Mouse (Mus musculus) heart, adult 2 months (tissue): Measurements from ENCODE around the gene Il1rn. TPM values are rescaled to one million over a fixed set of nuclear protein-coding genes. Genes with fewer than 3 reads are reported as not detected.

ENCODE experiments used
- DNase-seq, 2 experiments: peaks; one replicate each; pipeline ENCODE4 v3.0.0; 2021
- H3K27ac ChIP-seq: fragments of 200-600 bp; 2 replicates; pipeline ENCODE4 v1.8.1; 2022
- H3K27me3 ChIP-seq: fragments of 200-500 bp; 2 replicates; pipeline ENCODE4 v1.6.1; 2012; ENCODE audit warnings: mild to moderate bottlenecking, low read length, inconsistent platforms, mixed read lengths; ENCODE audit not compliant: control insufficient read depth, insufficient read depth
- H3K36me3 ChIP-seq: fragments of 200-500 bp; 2 replicates; pipeline ENCODE4 v1.6.1; 2012; ENCODE audit warnings: low read length, inconsistent platforms; ENCODE audit not compliant: control insufficient read depth, insufficient read depth
- H3K4me1 ChIP-seq: fragments of 200-500 bp; 2 replicates; pipeline ENCODE4 v1.6.1; 2011; ENCODE audit warnings: low read length; ENCODE audit not compliant: control insufficient read depth, insufficient read depth
- H3K4me3 ChIP-seq: fragments of 200-600 bp; 2 replicates; pipeline ENCODE4 v1.8.1; 2022
- H3K79me2 ChIP-seq: fragments of 200-500 bp; replicated peaks from 2 replicates; pipeline ENCODE4 v1.6.1; 2012; ENCODE audit warnings: mild to moderate bottlenecking, inconsistent platforms, low read length, moderate library complexity, mixed read lengths; ENCODE audit not compliant: control insufficient read depth, insufficient read depth
- H3K9ac ChIP-seq: fragments of 200-500 bp; 2 replicates; pipeline ENCODE4 v1.6.1; 2012; ENCODE audit warnings: low read depth, mild to moderate bottlenecking, control low read depth, inconsistent platforms, low read length, mixed read lengths
- CTCF ChIP-seq: fragments of 200-600 bp; IDR thresholded peaks from 2 replicates; pipeline ENCODE4 v1.8.1; 2022; ENCODE audit warnings: antibody characterized with exemption, mild to moderate bottlenecking, moderate library complexity
- EP300 ChIP-seq: fragments of 200-500 bp; IDR thresholded peaks from 2 replicates; pipeline ENCODE4 v1.6.1; 2011; ENCODE audit warnings: low read depth, low read length, control low read depth; ENCODE audit not compliant: insufficient read depth
- POLR2A ChIP-seq: fragments of 200-500 bp; IDR thresholded peaks from 2 replicates; pipeline ENCODE4 v1.6.1; 2011; ENCODE audit warnings: mild to moderate bottlenecking, low read depth, low read length, control low read depth; ENCODE audit not compliant: insufficient read depth
- WGBS: fragments of 180-500 bp; shearing (Covaris S2); methylation state at CpG from one replicate; pipeline ENCODE4 v1.1.7; 2018; 5-methylcytosine and 5-hydroxymethylcytosine counted together
- intact Hi-C: fragments of 180-260 bp; cut with DNase I; formaldehyde crosslinking; loops from one replicate; pipeline ENCODE4 v1.15.1; 2025
- polyA plus RNA-seq: library from polyadenylated mRNA; depleted of rRNA; stranded (reverse); fragments of >200 nt; gene quantifications from 2 replicates; pipeline ENCODE4 v1.2.3, GENCODE M21; 2012; rRNA removed
- total RNA-seq, 2 experiments: library from RNA; stranded (reverse); gene quantifications; 2 replicates each; pipeline ENCODE4 v1.2.3; 2021

Gene Il1rn
- total and polyA plus RNA-seq, 3 experiments: 0.09 to 0.37 (median 0.23) TPM

GRCm38 (mm10) chr2:24400711-24401110, 64.1 kb downstream of the Il1rn start:
- H3K27ac ChIP-seq: no peak overlapping the region
- no peak for DNase-seq
- 68% methylated on average over 3 of the region's 3 CpGs for WGBS
- H3K36me3 ChIP-seq: no peaks in the 10 kb centered on the region
- TF ChIP-seq CTCF: no peak
- TF ChIP-seq EP300: no peak
- no peak for TF ChIP-seq POLR2A
- H3K4me3 ChIP-seq: no peak overlapping the region
- no peaks in the 10 kb centered on the region for H3K79me2 ChIP-seq
- no peaks in the 10 kb centered on the region for H3K27me3 ChIP-seq
- intact Hi-C loops: no loop called here
- no peak overlapping the region for H3K9ac ChIP-seq
- H3K4me1 ChIP-seq: no peaks in the 10 kb centered on the region

Other genes with a start within 250 kb of the Il1rn start
- gene Tbpl2, start 240.3 kb upstream of the Il1rn start, total RNA-seq: not detected
- gene Tbpl2, start 240.3 kb upstream of the Il1rn start, polyA plus RNA-seq: not detected in 2 replicates
- gene Il1f8, start 183.7 kb upstream of the Il1rn start, total RNA-seq: not detected
- gene Il1f8, start 183.7 kb upstream of the Il1rn start, polyA plus RNA-seq: not detected in 2 replicates
- gene Il1f9, start 150.4 kb upstream of the Il1rn start, total RNA-seq: under 1 TPM in 1 of 2 experiments, not detected in 1; 0.16 TPM
- 0.08 and 0.12 TPM in 2 replicates for gene Il1f9, start 150.4 kb upstream of the Il1rn start, polyA plus RNA-seq
- not detected for gene Il1f6, start 121.4 kb upstream of the Il1rn start, total RNA-seq
- gene Il1f6, start 121.4 kb upstream of the Il1rn start, polyA plus RNA-seq: not detected in 2 replicates
- gene Il1f5, start 59.9 kb upstream of the Il1rn start, total RNA-seq: not detected
- gene Il1f5, start 59.9 kb upstream of the Il1rn start, polyA plus RNA-seq: not detected in 2 replicates
- gene Il1f10, start 45.7 kb upstream of the Il1rn start, total RNA-seq: not detected
- gene Il1f10, start 45.7 kb upstream of the Il1rn start, polyA plus RNA-seq: not detected in 2 replicates
- 1 to 10 TPM; 1.3 to 1.5 TPM for gene Psd4, start 30.7 kb downstream of the Il1rn start, total RNA-seq
- gene Psd4, start 30.7 kb downstream of the Il1rn start, polyA plus RNA-seq: 0.85 and 1.4 TPM in 2 replicates
- gene Pax8, start 138.7 kb downstream of the Il1rn start, total RNA-seq: not detected
- gene Pax8, start 138.7 kb downstream of the Il1rn start, polyA plus RNA-seq: not detected in 2 replicates